Mouse (Mus musculus): ENCODE data around the gene 1700008P02Rik. TPM values are rescaled to one million over a fixed set of nuclear protein-coding genes. Genes with fewer than 3 reads are reported as not detected.
"Not testable (repeated sequence)": the region's sequence is repeated elsewhere in the genome, so short reads cannot be mapped to it uniquely, and the experiment has no call there.

1700008P02Rik gene
- polyA plus RNA-seq (2015; fragmentation: Nextera tagmentation; extraction: Ambion mirVana): not detected in 2 replicates

DNA sequence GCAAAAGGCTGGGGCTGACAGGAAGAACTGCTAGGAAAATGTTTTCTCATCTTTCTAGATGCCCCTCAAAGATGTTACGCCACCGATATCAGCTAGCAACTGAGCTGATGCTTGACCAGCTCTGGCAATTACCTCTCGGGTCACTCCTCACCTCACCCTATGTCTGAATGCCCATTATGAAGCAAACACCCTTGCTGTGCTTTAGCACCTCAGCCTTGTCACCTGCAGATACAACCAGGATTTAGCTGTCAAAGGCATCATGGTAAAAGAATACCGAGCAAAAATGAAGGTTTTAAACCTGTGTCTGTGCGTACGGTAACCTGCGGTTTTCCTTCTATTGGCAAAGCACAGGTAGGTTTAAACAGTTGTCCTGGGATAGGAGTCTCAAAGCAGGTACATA, at the start of gene 1700008P02Rik:
1700008P02Rik (minus strand) TSS at position 101 of the 400 bp plus-strand sequence.
- H3K36me3 ChIP-seq (replicated peaks; ENCODE audit: insufficient read depth, low read length): no peaks in the 10 kb centered on the region
- 83% methylated on average over 7 of the region's 7 CpGs for WGBS (ENCODE audit: insufficient replicate concordance)

DNA sequence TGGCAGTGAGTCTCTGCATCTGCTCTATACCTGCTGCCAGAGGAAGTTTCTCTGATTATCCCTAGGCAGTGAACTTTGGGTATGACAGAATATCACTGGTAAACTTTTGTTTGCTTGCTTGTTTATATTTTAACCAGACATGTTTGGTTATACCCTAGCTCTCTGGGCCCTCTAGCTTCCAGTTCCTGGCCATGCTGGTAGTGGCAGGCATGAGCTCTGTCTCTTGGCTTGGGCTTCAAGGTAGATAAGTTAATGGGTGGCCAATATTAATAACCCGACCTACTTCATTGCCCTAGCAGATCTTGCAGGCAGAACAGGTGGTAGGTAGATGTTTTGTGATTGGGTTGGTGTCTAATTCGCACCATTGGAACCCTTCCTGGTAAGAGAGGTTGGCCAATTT, 29.2 kb upstream of the 1700008P02Rik start:
- TF ChIP-seq EP300 (IDR thresholded peaks at IDR 0.05; ENCODE audit: low read depth) (no peak), CTCF (IDR thresholded peaks at IDR 0.05; ENCODE audit: low read depth) (no peak)
- no peaks in the 10 kb centered on the region for H3K27me3 ChIP-seq (ENCODE audit: insufficient read depth, low read length)
- H3K27ac ChIP-seq (ENCODE audit: low read depth): no peak overlapping the region
- no peak overlapping the region for H3K4me2 ChIP-seq (ENCODE audit: low read depth, low read length)
- no peaks in the 10 kb centered on the region for H3K36me3 ChIP-seq (replicated peaks; ENCODE audit: insufficient read depth, low read length)
- DNase-seq (no peak), ATAC-seq (no peak)
- 65% methylated on average over 2 of the region's 2 CpGs for WGBS (ENCODE audit: insufficient replicate concordance)
- H3K9ac ChIP-seq (replicated peaks): no peak overlapping the region
- H3K4me1 ChIP-seq (ENCODE audit: insufficient read depth): no peaks in the 10 kb centered on the region
- H3K4me3 ChIP-seq (ENCODE audit: low read depth, low read length): no peak overlapping the region
- peaks cover 2% of the 10 kb centered on the region; the same call in 1 of the 2 replicates for H3K9me3 ChIP-seq (ENCODE audit: low read length)

More for the DNA sequence above, at the start of gene 1700008P02Rik:
- Histone ChIP-seq H3K27ac (ENCODE audit: low read depth) (no peak within 1 kb of the TSS), H3K27me3 (ENCODE audit: insufficient read depth, low read length) (no peaks in the 10 kb centered on the region), H3K4me3 (ENCODE audit: low read depth, low read length) (no peak within 1 kb of the TSS), H3K9me3 (ENCODE audit: low read length) (no peaks in the 10 kb centered on the region), H3K4me2 (ENCODE audit: low read depth, low read length) (no peak within 1 kb of the TSS), H3K9ac (replicated peaks) (no peak within 1 kb of the TSS), H3K4me1 (ENCODE audit: insufficient read depth) (no peaks in the 10 kb centered on the region)
- ATAC-seq: no peak
- no peak for DNase-seq
- no peak for TF ChIP-seq EP300 (IDR thresholded peaks at IDR 0.05; ENCODE audit: low read depth)
- no peak for TF ChIP-seq CTCF (IDR thresholded peaks at IDR 0.05; ENCODE audit: low read depth)

DNA sequence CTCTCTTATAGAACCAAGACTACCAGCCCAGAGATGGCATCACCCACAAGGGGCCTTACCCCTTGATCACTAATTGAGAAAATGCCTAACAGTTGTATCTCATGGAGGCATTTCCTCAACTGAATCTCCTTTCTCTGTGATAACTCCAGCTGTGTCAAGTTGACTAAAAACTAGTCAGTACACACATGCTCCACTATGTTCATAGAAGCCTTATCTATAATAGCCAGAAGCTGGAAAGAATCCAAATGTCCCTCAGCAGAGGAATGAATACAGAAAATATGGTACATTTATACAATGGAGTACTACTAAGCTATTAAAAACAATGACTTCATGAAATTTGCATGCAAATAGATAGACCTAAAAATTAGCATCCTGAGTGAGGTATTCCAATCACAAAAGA, 17.9 kb upstream of the 1700008P02Rik start:
- not testable (repeated sequence) for DNase-seq; H3K4me2 ChIP-seq (ENCODE audit: low read depth, low read length); H3K4me3 ChIP-seq (ENCODE audit: low read depth, low read length); H3K27me3 ChIP-seq (ENCODE audit: insufficient read depth, low read length); ATAC-seq; H3K27ac ChIP-seq (ENCODE audit: low read depth); H3K9me3 ChIP-seq (ENCODE audit: low read length); H3K4me1 ChIP-seq (ENCODE audit: insufficient read depth); H3K9ac ChIP-seq (replicated peaks); H3K36me3 ChIP-seq (replicated peaks; ENCODE audit: insufficient read depth, low read length)

DNA sequence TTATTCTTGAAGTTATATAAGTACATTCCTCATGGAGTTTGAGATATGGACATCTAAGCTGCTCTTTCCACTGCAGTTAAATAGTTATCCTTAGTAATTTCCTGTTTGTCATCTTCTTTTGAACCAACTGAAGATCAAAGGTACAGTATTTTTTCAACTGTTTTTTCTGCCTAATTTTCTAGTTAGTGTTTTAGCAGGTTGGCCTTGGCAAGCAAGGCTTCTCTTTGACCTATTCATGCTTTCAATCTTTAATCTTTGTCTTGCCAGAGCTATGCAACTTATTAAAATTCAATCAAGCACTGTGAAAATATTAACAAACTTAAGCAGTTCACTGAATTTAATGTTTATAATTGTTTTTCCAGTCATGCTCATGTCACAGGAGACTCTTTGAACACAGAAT, 14.0 kb upstream of the 1700008P02Rik start:
- no peaks in the 10 kb centered on the region for H3K9me3 ChIP-seq (ENCODE audit: low read length)
- no peak overlapping the region for H3K9ac ChIP-seq (replicated peaks)
- H3K4me3 ChIP-seq (ENCODE audit: low read depth, low read length): no peak overlapping the region
- no peak for TF ChIP-seq EP300 (IDR thresholded peaks at IDR 0.05; ENCODE audit: low read depth)
- no peak for TF ChIP-seq CTCF (IDR thresholded peaks at IDR 0.05; ENCODE audit: low read depth)
- no peaks in the 10 kb centered on the region for H3K4me1 ChIP-seq (ENCODE audit: insufficient read depth)
- H3K4me2 ChIP-seq (ENCODE audit: low read depth, low read length): no peak overlapping the region
- H3K36me3 ChIP-seq (replicated peaks; ENCODE audit: insufficient read depth, low read length): no peaks in the 10 kb centered on the region
- no peak for ATAC-seq
- no peaks in the 10 kb centered on the region for H3K27me3 ChIP-seq (ENCODE audit: insufficient read depth, low read length)
- H3K27ac ChIP-seq (ENCODE audit: low read depth): no peak overlapping the region
- no peak for DNase-seq

DNA sequence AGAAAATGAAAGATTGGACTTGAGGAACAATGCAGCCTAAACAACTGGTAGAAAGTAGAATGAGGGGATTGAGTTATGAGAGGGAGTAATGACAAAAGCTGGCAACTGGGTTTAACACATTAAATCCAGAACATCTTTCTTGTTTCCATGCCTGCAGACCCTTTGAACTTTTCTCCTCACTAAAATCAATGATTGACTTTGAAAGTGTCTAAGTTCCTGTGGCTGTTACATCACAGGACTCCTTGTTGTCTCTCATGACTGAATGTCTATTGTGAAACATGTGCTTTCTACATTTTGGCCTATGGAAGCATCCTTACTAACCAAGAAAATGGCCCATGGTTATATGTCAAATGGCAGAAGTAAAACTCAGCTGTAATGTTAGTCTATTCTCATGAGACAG, 2.4 kb downstream of the 1700008P02Rik start:
- Histone ChIP-seq H3K9me3 (ENCODE audit: low read length) (no peaks in the 10 kb centered on the region), H3K9ac (replicated peaks) (no peak overlapping the region), H3K4me1 (ENCODE audit: insufficient read depth) (no peaks in the 10 kb centered on the region), H3K4me2 (ENCODE audit: low read depth, low read length) (no peak overlapping the region), H3K27ac (ENCODE audit: low read depth) (no peak overlapping the region), H3K36me3 (replicated peaks; ENCODE audit: insufficient read depth, low read length) (no peaks in the 10 kb centered on the region), H3K27me3 (ENCODE audit: insufficient read depth, low read length) (no peaks in the 10 kb centered on the region), H3K4me3 (ENCODE audit: low read depth, low read length) (no peak overlapping the region)
- DNase-seq (no peak), ATAC-seq (no peak)
- TF ChIP-seq EP300 (IDR thresholded peaks at IDR 0.05; ENCODE audit: low read depth) (no peak), CTCF (IDR thresholded peaks at IDR 0.05; ENCODE audit: low read depth) (no peak)

All from liver, postnatal 0 days (tissue).